Mouse (Mus musculus): ENCODE data around the gene Dlgap4.

DNA sequence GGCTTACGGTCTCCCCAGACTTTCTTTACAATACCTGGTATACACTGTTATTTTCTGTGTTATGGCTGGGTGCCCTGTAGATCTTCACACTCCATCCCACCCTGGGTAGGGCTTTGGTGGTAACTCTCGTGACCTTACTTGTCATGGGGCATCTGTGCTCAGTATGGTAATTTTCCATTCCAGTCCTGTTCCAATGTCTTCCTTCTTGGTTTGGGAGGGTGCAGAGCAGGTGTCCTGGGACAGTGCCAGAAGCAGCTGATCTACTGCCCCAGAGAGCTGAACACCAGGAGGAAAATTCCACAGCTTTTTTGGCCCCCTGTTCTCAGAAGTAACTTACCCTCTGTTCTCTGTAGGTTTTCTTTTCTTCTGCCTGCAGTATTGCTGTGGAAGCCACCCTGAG lies 47.0 kb upstream of the Dlgap4 start:
- no peak for TF ChIP-seq CTCF (IDR thresholded peaks at IDR 0.05; ENCODE audit: control insufficient read depth, insufficient read depth, insufficient read length)
- TF ChIP-seq CEBPB (IDR thresholded peaks at IDR 0.05; ENCODE audit: low read depth), result no peak
- no peak for TF ChIP-seq USF1 (IDR thresholded peaks at IDR 0.05; ENCODE audit: low read depth)
- no peak for TF ChIP-seq MAX (IDR thresholded peaks at IDR 0.05)
